Mouse (Mus musculus): ENCODE data around the gene 9930111J21Rik2.
A peak's percentile ranks its signal among the peaks of the same experiment; 100 is the strongest.
"Not testable (repeated sequence)": the region's sequence is repeated elsewhere in the genome, so short reads cannot be mapped to it uniquely, and the experiment has no call there.

DNA sequence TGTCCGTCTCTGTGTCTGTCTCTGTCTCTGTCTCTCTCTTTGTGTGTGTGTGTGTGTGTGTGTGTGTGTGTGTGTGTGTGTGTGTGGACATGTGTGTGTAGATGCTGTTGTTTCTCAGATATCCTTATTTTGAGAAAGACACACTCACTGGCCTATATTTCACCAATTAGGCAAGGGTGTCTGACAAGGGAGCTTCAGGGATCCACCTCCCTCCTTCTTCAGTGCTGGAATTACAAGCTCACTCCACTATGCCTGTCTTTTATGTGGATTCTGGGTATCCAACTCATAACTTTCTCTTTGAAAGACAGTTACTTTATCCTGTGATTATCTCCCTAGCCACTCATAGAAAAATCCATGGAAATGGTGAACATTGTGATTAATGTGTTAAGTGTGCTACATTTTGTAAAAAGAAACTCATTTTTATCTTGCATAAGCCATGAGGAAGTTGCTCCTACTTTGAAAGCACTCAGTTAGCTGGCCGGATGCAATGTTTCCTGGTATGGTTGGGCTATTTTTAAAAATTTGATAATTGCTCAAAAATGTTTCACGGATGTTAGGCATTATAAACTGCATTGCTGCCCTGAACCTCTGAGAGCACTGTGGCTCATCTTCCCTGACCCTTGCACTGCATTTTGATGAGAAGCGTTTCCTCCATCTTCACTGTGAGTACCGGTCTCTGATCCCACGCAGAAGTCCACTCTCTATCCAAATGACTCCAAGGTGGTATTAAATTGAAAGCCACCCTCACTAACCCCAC lies 25.1 kb upstream of the 9930111J21Rik2 start, which contains the start of gene Ifi47:
- TF ChIP-seq CTCF (IDR thresholded peaks at IDR 0.05; ENCODE audit: low read depth): not testable (repeated sequence)
- 0 out of 2 replicates have a peak, but pooled peaks have one; percentile 51 for TF ChIP-seq EP300 (IDR thresholded peaks at IDR 0.05; ENCODE audit: low read depth)
